Mouse (Mus musculus) G1E (cell line): ENCODE data around the gene Fam69a.

Source experiments
- CTCF ChIP-seq: IDR thresholded peaks from 2 replicates; pipeline ENCODE4 v1.5.1; 2012; ENCODE audit warnings: low read depth, low read length, inconsistent platforms, mixed read lengths
- GATA1 ChIP-seq: IDR thresholded peaks from 2 replicates; pipeline ENCODE4 v1.6.1; 2012; ENCODE audit warnings: borderline replicate concordance, low read length, inconsistent platforms, mixed read lengths
- TAL1 ChIP-seq: conservative IDR thresholded peaks from 2 replicates; pipeline ENCODE4 v1.6.1; 2012; ENCODE audit warnings: low read depth, low read length, inconsistent platforms, mixed read lengths

DNA sequence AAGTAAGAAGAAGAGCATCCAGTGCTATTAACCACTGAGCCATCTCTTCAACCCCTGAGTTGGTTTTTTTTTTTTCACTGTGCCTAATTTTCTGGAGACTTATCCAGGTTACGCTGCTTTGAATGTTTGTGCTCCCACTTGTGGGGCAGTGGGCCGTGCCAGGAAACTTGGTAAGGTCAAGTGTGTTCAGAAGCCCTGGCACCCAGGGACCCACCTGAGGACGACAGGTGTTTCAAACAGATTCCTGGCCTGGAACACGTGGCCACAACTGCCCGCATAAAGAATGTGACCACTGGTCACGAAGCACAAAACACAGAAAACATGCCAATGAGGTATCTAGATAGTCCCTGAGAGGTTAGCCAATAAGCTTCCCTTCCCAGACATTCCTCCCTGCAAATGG lies 43.4 kb downstream of the Fam69a start:
- TF ChIP-seq CTCF (no peak), GATA1 (no peak), TAL1 (no peak)
